Mouse (Mus musculus) gastrocnemius, adult 8-10 months (tissue): ENCODE measurements around the gene Ppp1r1c. TPM values are rescaled to one million over a fixed set of nuclear protein-coding genes. Genes with fewer than 3 reads are reported as not detected.

ENCODE experiments used
- DNase-seq, 2 experiments: peaks; one replicate each; pipeline ENCODE4 v3.0.0; 2022; ENCODE audit warnings: low spot score in 2 of 2
- total RNA-seq, 4 experiments: library from RNA; stranded (reverse); gene quantifications; 2 replicates each; pipeline ENCODE4 v1.2.4; 2022

The Ppp1r1c gene
- under 1 TPM in 2 of 4 experiments, not detected in 2; 0.20 to 0.34 TPM for total RNA-seq

GRCm38 (mm10) chr2:79707575-79707974 is at the start of gene Ppp1r1c:
Gene Ppp1r1c, plus strand, starts transcription at chr2:79707780.
- no peak for DNase-seq

- no peak for DNase-seq
These were observed 47.0 kb upstream of the Ppp1r1c start for GRCm38 (mm10) chr2:79660417-79661185.

DNA sequence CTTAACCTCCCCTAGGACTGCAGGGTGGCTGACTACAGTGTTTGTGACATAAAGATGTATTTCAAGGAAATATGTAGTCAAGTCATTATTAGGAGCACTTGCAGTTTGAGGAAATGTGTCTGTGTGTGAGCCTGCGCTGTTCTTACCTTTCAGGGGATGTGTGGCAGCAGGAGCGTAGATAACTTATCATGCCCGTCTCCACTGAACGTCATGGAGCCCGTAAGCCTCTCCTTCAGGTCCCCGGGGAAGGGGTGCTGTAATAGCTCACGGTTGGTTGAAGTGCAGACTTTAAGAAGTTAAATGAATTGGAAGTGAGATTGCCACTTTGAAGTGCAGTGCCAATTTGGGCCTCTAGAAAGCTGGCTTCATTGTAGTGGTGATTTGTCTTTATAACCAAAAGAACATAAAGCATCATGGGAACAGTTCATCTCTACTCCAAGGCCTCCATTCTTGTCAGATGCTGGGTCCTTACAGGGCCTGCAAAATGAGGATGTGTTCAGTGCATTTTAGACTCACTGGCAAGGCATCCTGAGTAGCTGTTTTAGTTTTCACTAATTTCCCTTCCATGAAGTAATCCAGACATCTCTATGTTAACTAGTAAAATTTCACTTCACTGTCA is 46.0 kb upstream of the Ppp1r1c start:
- no peak for DNase-seq

GRCm38 (mm10) chr2:79664532-79665286 is 42.9 kb upstream of the Ppp1r1c start:
- no peak for DNase-seq

DNA sequence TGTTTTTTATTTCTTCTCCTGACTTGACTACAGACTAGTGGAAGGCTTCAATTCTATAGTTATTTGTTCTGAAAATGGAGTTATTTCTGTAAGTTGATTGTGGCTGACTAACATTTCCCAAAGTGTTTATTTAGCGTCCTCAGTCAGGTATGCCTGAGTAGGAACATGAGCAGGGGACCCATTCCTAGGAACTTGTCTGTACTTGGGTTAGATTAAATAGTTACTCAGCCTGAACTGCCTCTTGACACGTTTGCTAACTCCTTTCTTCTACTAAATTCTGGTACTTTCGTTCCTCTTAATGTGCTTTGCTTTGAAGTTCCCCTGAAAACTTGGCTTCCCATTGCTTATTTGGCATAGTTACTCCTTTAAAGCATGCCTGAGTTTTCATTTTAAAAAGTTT is 42.1 kb upstream of the Ppp1r1c start:
- DNase-seq: no peak

DNA sequence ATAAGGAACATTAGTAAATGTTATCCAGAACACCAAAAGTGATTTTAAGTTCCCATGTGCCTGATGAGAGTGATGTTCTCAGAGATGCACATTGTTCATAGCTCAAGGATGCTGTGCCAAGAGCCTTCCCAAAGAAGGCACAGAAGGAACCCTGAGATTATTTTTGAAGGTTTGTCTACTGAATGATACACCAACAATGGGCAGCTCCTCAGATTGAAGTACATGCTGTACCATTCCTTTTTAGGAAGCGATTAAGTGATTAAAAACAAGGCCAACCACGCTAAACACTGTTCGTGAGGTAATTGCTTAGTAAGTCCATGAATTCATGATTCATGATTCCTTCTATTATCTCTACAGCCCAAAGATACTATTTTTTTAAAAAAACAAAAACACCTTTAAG is 32.3 kb upstream of the Ppp1r1c start:
- DNase-seq: no peak

GRCm38 (mm10) chr2:79677663-79678257 is 29.8 kb upstream of the Ppp1r1c start:
- no peak for DNase-seq

DNA sequence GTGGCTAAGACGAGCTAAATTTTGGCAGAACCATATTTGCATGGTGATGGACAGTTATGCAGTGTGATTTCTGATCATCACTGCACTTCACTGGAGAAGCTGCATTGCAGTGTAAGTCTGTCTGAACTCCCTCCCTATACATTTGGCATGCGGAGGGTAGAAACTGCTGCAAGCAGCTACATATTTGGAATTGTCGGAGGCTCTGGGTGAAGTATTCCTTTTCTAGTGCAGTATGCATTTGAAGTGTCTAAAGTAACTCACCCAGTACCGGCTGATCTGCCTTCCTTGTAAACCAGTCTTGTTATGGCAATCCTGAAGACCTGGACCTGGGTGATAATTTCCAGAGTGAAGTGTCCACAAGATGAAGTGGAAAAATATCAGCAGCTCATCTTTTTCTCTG is 25.9 kb upstream of the Ppp1r1c start:
- no peak for DNase-seq

- no peak for DNase-seq
These were observed 24.3 kb upstream of the Ppp1r1c start for GRCm38 (mm10) chr2:79683258-79683657.

DNA sequence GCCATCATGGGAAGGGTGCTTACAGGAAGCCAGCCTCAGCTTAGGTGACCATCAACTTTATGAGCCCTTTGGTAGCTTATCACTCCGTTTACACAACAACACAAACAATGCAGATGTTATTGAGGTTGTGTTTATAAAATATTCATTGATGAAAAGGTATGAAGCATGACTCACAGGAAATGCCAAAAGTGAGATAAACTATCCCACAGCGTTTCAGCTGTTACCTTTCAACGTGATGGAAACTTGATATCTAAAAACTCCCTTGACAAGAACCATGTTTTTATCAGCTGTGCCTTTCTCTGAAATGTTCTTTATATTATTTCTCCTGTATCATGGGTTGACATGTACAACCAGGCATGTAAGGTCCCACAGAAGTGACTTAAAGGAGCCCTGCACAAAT is 16.7 kb upstream of the Ppp1r1c start:
- DNase-seq: no peak

GRCm38 (mm10) chr2:79695190-79695589 is 12.4 kb upstream of the Ppp1r1c start:
- DNase-seq: no peak

GRCm38 (mm10) chr2:79695939-79696338 is 11.6 kb upstream of the Ppp1r1c start:
- DNase-seq: no peak

GRCm38 (mm10) chr2:79696478-79697230 is 10.9 kb upstream of the Ppp1r1c start:
- DNase-seq: no peak

GRCm38 (mm10) chr2:79698166-79698565 is 9.4 kb upstream of the Ppp1r1c start:
- no peak for DNase-seq

- no peak for DNase-seq
These were observed 2.8 kb upstream of the Ppp1r1c start for GRCm38 (mm10) chr2:79704773-79705172.

DNA sequence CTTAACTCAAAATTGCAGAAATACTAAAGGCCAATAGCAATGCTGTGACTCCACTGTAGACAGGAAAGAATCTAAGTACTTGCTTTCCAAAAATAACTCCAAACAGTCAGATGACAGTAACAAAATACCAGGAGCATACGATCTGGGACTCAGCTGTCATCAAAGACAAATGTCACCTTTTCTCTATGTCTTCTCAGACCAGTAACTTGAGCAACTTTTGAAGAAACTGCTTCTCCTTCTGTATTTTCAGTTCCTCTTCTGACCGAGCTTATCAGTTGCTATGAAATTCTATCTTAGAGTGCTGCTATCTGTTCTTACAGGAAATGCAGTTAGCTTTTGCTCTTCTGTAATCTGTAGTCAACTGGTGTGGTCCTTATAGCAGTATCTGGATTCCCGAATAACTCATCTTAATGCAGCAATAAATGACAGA is 6.1 kb downstream of the Ppp1r1c start:
- DNase-seq: no peak

DNA sequence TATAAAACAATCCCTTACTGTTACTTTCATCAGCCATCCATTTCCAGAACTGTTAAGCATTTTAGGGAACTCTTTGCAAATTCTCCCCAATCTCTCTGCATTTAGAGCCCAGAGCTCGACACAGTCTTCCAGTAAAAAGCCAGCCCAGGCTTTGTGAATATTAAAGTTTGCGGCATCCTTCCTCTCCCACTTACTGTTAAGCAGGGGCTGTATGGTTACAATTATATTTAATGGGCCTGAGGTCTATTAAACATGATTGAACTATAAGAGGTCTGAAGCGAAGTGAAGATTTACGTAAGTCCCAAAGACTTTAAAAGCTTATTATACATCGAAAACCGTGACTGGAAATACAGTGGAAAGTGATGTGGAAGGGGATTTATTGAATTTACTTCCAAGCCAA is 7.2 kb downstream of the Ppp1r1c start:
- DNase-seq: no peak

DNA sequence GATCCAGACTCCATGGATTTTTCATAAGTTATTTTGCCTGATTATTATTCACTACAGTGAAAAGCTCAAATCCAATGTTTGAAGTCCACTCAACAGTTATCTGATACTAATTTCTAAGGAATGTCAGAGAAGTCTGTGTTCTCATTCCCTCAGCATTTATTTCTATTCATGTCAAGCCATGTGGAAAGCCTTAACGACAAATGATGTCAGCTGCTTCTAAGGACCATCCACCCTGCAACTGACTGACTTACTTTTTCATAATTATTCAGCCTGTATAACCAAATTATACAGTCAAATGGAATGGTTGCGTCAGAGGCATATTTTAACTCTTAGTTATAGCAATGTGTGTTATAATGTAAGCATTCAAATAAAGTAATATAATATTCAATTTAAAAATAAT is 8.3 kb downstream of the Ppp1r1c start:
- no peak for DNase-seq

GRCm38 (mm10) chr2:79717846-79718245 is 10.3 kb downstream of the Ppp1r1c start:
- DNase-seq: no peak

DNA sequence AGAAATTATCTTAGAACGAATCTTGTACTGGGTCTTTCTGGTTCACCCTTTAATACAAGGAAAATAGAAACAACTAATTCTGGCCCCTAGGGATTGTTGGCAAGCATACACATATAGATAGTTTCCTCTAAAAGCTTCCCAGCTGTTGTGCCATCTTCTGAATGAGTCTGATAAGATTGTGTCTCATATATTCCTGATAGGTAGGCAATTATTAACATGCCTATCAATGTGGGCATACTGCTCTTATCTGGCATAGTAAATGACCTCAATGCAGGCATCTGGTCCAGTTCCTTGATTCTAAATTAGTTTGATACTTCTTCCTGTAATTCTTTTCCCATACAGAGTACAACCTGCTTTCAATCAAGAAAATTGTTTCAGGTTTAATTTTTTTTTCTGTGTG is 14.8 kb downstream of the Ppp1r1c start:
- DNase-seq: no peak

- DNase-seq: no peak
These were observed 31.4 kb downstream of the Ppp1r1c start for GRCm38 (mm10) chr2:79738958-79739357.
